Mouse (Mus musculus) small intestine, adult 2 months (tissue): ENCODE results near the gene Lrba. TPM values are rescaled to one million over a fixed set of nuclear protein-coding genes. Genes with fewer than 3 reads are reported as not detected.

Experiments used
- H3K27ac ChIP-seq: fragments of 200-500 bp; 2 replicates; pipeline ENCODE4 v1.5.1; 2012; ENCODE audit warnings: low read depth, low read length, control low read depth, inconsistent platforms; ENCODE audit not compliant: insufficient read depth
- H3K27me3 ChIP-seq: fragments of 200-500 bp; 2 replicates; pipeline ENCODE4 v1.6.1; 2012; ENCODE audit warnings: mild to moderate bottlenecking, moderate library complexity, low read length, inconsistent platforms; ENCODE audit not compliant: control insufficient read depth, insufficient read depth
- H3K36me3 ChIP-seq: fragments of 200-500 bp; 2 replicates; pipeline ENCODE4 v1.6.1; 2012; ENCODE audit warnings: mild to moderate bottlenecking, low read length, control low read depth, inconsistent platforms; ENCODE audit not compliant: control insufficient read depth, insufficient read depth
- H3K4me1 ChIP-seq: fragments of 200-500 bp; 2 replicates; pipeline ENCODE4 v1.6.1; 2012; ENCODE audit warnings: low read length, inconsistent platforms, mixed read lengths; ENCODE audit not compliant: control insufficient read depth, insufficient read depth, insufficient read length
- H3K4me3 ChIP-seq: fragments of 200-500 bp; 2 replicates; pipeline ENCODE4 v1.5.1; 2012; ENCODE audit warnings: low read depth, mild to moderate bottlenecking, control low read depth, inconsistent platforms, low read length, moderate library complexity
- CTCF ChIP-seq: fragments of 200-500 bp; IDR thresholded peaks from 2 replicates; pipeline ENCODE4 v1.5.1; 2012; ENCODE audit warnings: low read depth, mild to moderate bottlenecking, control low read depth, inconsistent platforms, low read length, moderate library complexity, mixed read lengths; ENCODE audit not compliant: insufficient replicate concordance, insufficient read length; ENCODE audit errors: extremely low read depth
- POLR2A ChIP-seq: fragments of 200-500 bp; IDR thresholded peaks from 2 replicates; pipeline ENCODE4 v1.6.1; 2012; ENCODE audit warnings: low read depth, mild to moderate bottlenecking, control low read depth, inconsistent platforms, low read length, moderate library complexity
- WGBS: fragments of 180-500 bp; shearing (Covaris S2); methylation state at CpG from one replicate; pipeline ENCODE4 v1.1.7; 2018; 5-methylcytosine and 5-hydroxymethylcytosine counted together
- polyA plus RNA-seq: library from polyadenylated mRNA; depleted of rRNA; stranded (reverse); fragments of >200 nt; gene quantifications from 2 replicates; pipeline ENCODE4 v1.2.3, GENCODE M21; 2012

Lrba gene
- polyA plus RNA-seq, 1 experiment = 41.1 TPM

DNA sequence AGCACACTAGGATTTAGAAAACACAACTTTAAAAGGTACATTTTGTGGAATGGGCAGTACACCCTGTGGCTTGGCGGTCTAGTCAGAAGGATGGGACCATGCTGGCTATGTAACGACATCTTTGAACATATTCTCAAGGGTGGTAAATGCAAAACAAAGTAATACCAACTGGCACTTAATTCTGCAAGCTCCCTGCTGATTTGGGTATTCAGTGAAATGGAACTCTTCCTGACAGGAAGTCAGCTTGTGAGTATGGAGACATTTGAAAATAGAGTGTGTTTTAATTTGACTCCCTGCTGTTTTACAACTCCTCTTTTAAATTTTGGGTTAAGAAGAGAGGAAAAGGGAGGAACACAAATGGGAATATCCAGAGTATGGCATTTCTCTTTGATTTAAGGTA is 158.1 kb downstream of the Lrba start:
- 82% methylated on average over 2 of the region's 2 CpGs for WGBS
- peaks cover 3% of the 10 kb centered on the region; the same call in 1 of the 2 replicates for H3K36me3 ChIP-seq
- no peak for TF ChIP-seq POLR2A
- TF ChIP-seq CTCF = no peak

DNA sequence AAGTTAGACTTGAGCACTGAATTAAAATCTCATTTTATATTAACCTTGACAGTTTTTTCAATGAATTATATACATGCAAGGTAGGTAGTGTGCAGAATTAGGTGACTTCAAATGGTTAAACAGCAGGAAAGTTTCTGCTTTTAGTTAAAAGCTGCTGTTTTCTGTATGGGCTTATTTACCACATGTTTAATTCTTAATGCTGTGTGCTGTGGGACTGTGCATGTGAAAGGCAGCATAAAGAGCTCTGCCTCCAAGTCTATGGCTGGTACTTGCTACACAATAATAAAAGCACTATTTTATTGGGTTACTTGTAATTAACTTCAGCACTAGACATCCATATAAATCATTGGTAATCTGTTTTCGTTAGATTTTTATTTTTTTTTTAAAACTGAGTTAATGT is 160.6 kb downstream of the Lrba start:
- H3K4me3 ChIP-seq = no peak overlapping the region
- peaks cover 3% of the 10 kb centered on the region; the same call in 1 of the 2 replicates for H3K36me3 ChIP-seq
- H3K4me1 ChIP-seq = no peaks in the 10 kb centered on the region
- no peak for TF ChIP-seq POLR2A
- no peak for TF ChIP-seq CTCF
- H3K27me3 ChIP-seq = no peaks in the 10 kb centered on the region
- no peak overlapping the region for H3K27ac ChIP-seq
- whole genome bisulfite sequencing = 89% methylated on average over 1 of the region's 1 CpGs

More for the DNA sequence above, 158.1 kb downstream of the Lrba start:
- Histone ChIP-seq H3K4me1 (no peaks in the 10 kb centered on the region), H3K27me3 (no peaks in the 10 kb centered on the region), H3K27ac (no peak overlapping the region), H3K4me3 (no peak overlapping the region)

DNA sequence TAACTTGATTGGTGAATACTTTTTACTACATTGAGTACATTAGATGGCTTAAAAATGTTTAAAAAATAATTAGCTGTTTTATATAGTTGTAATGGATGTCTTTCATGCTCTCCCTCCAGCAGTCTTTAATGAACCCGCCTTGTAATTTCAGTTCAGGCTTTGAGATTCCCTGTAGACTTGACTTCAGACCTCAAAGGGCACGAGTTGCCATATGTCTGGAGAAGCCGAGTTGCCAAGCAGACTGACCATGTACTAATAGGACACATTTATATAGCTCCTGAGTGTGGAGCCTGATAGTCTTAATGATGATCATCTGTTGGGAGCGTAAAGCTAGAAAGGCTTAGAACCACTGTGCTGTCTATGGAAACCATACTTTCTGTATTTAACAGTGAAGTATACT is 161.8 kb downstream of the Lrba start:
- TF ChIP-seq CTCF (no peak), POLR2A (no peak)
- WGBS = 89% methylated on average over 4 of the region's 4 CpGs

DNA sequence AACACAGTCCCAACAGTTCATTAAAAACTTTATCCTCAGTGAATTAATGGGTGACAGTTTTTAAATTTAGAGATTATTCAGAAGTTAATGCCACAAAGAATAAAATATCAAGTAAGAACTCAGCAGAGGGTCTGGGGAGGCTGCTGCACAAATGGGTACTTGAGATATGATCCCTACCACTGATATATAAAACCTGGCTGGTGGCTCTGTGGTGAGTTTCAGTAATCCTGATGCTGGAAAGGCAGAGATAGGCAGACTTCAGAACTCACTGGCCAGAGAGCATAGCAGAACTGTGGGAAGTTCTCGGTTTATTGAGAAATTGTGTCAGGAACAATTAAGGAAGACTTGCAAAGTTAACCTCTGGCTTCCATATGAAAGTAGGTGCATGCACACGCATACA is 199.3 kb downstream of the Lrba start:
- 0 out of 2 replicates have a peak, but pooled peaks cover 1% of the 10 kb centered on the region for H3K36me3 ChIP-seq
- H3K4me3 ChIP-seq = no peak overlapping the region
- WGBS = 96% methylated on average over 2 of the region's 2 CpGs
- H3K4me1 ChIP-seq = no peaks in the 10 kb centered on the region
- H3K27ac ChIP-seq = no peak overlapping the region
- no peaks in the 10 kb centered on the region for H3K27me3 ChIP-seq
- TF ChIP-seq CTCF = no peak

More for the DNA sequence above, 161.8 kb downstream of the Lrba start:
- Histone ChIP-seq H3K27me3 (no peaks in the 10 kb centered on the region), H3K4me1 (no peaks in the 10 kb centered on the region), H3K36me3 (peaks cover 3% of the 10 kb centered on the region; the same call in 1 of the 2 replicates), H3K27ac (no peak overlapping the region), H3K4me3 (no peak overlapping the region)

DNA sequence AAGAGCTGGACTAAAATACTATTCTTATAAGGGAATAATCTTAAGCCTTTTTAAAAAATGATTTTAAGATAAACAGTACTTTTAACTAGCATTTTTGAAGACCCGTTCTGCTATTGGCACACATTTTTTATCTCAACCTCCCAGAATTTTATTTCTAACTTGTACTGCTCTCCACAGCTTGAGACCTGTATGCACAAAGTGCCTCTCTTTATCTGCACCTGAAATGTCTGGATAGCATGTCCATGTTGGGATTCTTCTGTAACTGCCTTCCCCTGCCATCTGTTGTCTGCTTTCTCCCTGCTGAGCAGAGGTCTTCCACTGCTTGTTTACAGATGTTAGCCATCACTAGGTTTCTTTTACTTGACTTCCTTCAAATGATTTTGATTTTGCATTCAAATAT is 202.3 kb downstream of the Lrba start:
- TF ChIP-seq POLR2A = no peak
- no peak for TF ChIP-seq CTCF
- Histone ChIP-seq H3K27me3 (no peaks in the 10 kb centered on the region), H3K36me3 (0 out of 2 replicates have a peak, but pooled peaks cover 1% of the 10 kb centered on the region), H3K4me3 (no peak overlapping the region), H3K27ac (no peak overlapping the region), H3K4me1 (no peaks in the 10 kb centered on the region)
- WGBS = 95% methylated on average over 1 of the region's 1 CpGs

DNA sequence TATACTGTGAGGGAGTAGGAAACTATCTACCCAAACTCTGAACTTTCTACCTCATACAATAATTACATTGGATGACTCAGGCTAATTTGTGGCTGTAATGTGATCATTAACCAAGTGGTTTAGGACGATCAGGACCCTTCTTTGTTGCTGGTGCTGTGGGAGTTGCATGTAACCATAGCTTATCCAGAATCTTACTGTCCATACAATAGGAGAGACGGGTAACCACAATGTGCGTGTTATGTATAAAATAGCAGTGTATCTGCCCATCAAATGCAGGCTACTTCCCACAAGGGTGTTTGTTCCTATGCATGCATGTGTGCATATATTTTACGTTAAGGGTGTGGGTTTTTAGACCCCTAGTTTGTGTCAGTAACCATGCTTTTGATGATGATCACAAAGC is 219.0 kb downstream of the Lrba start:
- no peak for TF ChIP-seq CTCF
- no peak for TF ChIP-seq POLR2A
- H3K27ac ChIP-seq = no peak overlapping the region
- no peak overlapping the region for H3K4me3 ChIP-seq
- H3K4me1 ChIP-seq = no peaks in the 10 kb centered on the region; the same call in 1 of the 2 replicates
- H3K27me3 ChIP-seq = no peaks in the 10 kb centered on the region
- H3K36me3 ChIP-seq = 0 out of 2 replicates have a peak, but pooled peaks cover 3% of the 10 kb centered on the region
- 80% methylated on average over 4 of the region's 4 CpGs for WGBS

DNA sequence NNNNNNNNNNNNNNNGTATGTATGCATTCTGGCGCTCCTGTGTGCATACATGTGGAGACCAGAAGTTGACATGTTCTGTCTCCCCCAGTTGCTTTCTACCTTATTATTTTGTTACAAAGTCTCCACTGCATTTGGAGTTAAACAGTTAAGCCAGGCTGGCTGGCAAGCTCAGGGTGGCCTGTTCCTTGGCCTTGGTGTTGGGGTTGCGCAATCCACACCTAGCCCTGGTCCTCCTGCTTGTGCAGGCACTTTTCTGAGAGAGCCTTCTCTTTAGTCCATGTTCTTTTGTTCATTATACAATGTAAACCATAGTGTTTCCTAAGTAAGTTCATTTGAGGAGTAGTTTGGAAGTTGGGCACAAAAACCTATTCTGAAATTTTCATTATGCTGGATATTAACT is 226.7 kb downstream of the Lrba start:
- no peak for TF ChIP-seq CTCF
- no peak for TF ChIP-seq POLR2A
- Histone ChIP-seq H3K27me3 (no peaks in the 10 kb centered on the region), H3K4me3 (no peak overlapping the region), H3K36me3 (no peaks in the 10 kb centered on the region), H3K27ac (no peak overlapping the region), H3K4me1 (0 out of 2 replicates have a peak, but pooled peaks cover 1% of the 10 kb centered on the region)
- 97% methylated on average over 2 of the region's 2 CpGs for WGBS

DNA sequence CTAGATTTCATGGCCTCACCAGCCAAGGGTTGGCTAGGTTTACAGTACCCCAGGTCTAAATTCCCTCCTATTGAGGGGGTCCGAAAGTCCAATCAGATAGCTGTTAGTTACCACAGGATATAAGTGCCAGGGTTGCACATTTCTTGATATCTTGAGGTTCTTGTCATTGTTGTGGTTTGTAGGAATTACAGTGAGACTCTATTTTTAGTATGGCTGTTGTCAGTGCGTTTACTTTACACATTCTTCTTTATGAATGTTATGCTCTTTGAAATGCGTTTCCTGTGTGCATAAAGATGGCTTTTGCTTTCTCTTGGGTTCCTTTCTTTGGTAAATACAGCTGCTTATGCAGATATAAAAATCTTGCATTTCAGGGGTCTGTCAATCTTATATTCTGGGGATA is 237.1 kb downstream of the Lrba start:
- H3K4me3 ChIP-seq = no peak overlapping the region
- H3K4me1 ChIP-seq = peaks cover 2% of the 10 kb centered on the region; the same call in 1 of the 2 replicates
- H3K36me3 ChIP-seq = no peaks in the 10 kb centered on the region
- no peaks in the 10 kb centered on the region for H3K27me3 ChIP-seq
- no peak for TF ChIP-seq POLR2A
- TF ChIP-seq CTCF = no peak
- no peak overlapping the region for H3K27ac ChIP-seq
- WGBS = 83% methylated on average over 3 of the region's 3 CpGs
